Mouse (Mus musculus) limb, embryonic 13.5 days (tissue): ENCODE results near the gene Apod. TPM values are rescaled to one million over a fixed set of nuclear protein-coding genes. Genes with fewer than 3 reads are reported as not detected.

Experiments
- ATAC-seq: fragments of 200-750 bp; cut with Nextera tagmentation; 2 replicates; pipeline ENCODE4 v1.8.0; 2017; ENCODE audit warnings: low read depth, moderate number of reproducible peaks, moderate TSS enrichment; ENCODE audit not compliant: low FRiP score
- H3K27ac ChIP-seq: fragments of 300-500 bp; sonication (generic); 2 replicates; pipeline ENCODE4 v1.5.1; 2015; ENCODE audit warnings: inconsistent platforms, mild to moderate bottlenecking, moderate library complexity
- H3K27me3 ChIP-seq: fragments of 300-500 bp; sonication (generic); 2 replicates; pipeline ENCODE4 v1.6.1; 2015; ENCODE audit warnings: mild to moderate bottlenecking, inconsistent platforms
- H3K36me3 ChIP-seq: fragments of 300-500 bp; sonication (generic); 2 replicates; pipeline ENCODE4 v1.6.1; 2015; ENCODE audit warnings: inconsistent platforms, mild to moderate bottlenecking, moderate library complexity
- H3K4me1 ChIP-seq: fragments of 300-500 bp; sonication (generic); 2 replicates; pipeline ENCODE4 v1.6.1; 2015; ENCODE audit warnings: inconsistent platforms
- H3K4me2 ChIP-seq: fragments of 300-500 bp; sonication (generic); replicated peaks from 2 replicates; pipeline ENCODE4 v1.6.1; 2015; ENCODE audit warnings: inconsistent platforms, mild to moderate bottlenecking, moderate library complexity
- H3K4me3 ChIP-seq: fragments of 300-500 bp; sonication (generic); 2 replicates; pipeline ENCODE4 v1.5.1; 2015; ENCODE audit warnings: moderate library complexity, mild to moderate bottlenecking, inconsistent platforms
- H3K9ac ChIP-seq: fragments of 300-500 bp; sonication (generic); 2 replicates; pipeline ENCODE4 v1.6.1; 2015; ENCODE audit warnings: mild to moderate bottlenecking, inconsistent platforms
- H3K9me3 ChIP-seq: fragments of 300-500 bp; sonication (generic); 2 replicates; pipeline ENCODE4 v1.6.1; 2016; ENCODE audit warnings: inconsistent platforms
- WGBS: fragments of 180-500 bp; shearing (Covaris S2); methylation state at CpG from one replicate; pipeline ENCODE4 v1.1.7; 2015; 5-methylcytosine and 5-hydroxymethylcytosine counted together
- polyA plus RNA-seq: library from polyadenylated mRNA; unstranded; fragments of >200 nt; fragmentation: Nextera tagmentation; extraction: Ambion mirVana; gene quantifications from 2 replicates; pipeline ENCODE4 v1.2.1, GENCODE M21; 2015

Apod gene
- polyA plus RNA-seq = 34.7 and 36.0 TPM in 2 replicates

- 28% methylated on average over 9 of the region's 9 CpGs for WGBS
- H3K9me3 ChIP-seq = no peaks in the 10 kb centered on the region
- no peaks in the 10 kb centered on the region for H3K27me3 ChIP-seq
Measured at GRCm38 (mm10) chr16:31314497-31315233, at the start of gene Apod. TSS of gene Apod (minus strand) at chr16:31314808.

GRCm38 (mm10) chr16:31363685-31364436 is 49.3 kb upstream of the Apod start:
- no peak for ATAC-seq
- peaks cover 16% of the 10 kb centered on the region for H3K4me1 ChIP-seq
- 47% methylated on average over 11 of the region's 11 CpGs for WGBS
- H3K27me3 ChIP-seq = peaks cover 8% of the 10 kb centered on the region
- H3K4me2 ChIP-seq = no peak overlapping the region
- H3K4me3 ChIP-seq = no peak overlapping the region
- no peak overlapping the region for H3K27ac ChIP-seq
- no peaks in the 10 kb centered on the region for H3K9me3 ChIP-seq
- no peak overlapping the region for H3K9ac ChIP-seq
- H3K36me3 ChIP-seq = no peaks in the 10 kb centered on the region

More at GRCm38 (mm10) chr16:31314497-31315233, at the start of gene Apod:
- H3K36me3 ChIP-seq = no peaks in the 10 kb centered on the region
- ATAC-seq = peak; percentile 48; the same call in 1 of the 2 replicates
- H3K4me2 ChIP-seq = peak within 1 kb of the TSS; percentile 41
- peaks cover 50% of the 10 kb centered on the region for H3K4me1 ChIP-seq
- peak within 1 kb of the TSS; percentile 75 for H3K27ac ChIP-seq
- H3K9ac ChIP-seq = 0 out of 2 replicates have a peak within 1 kb of the TSS, but pooled peaks have one; percentile 1
- H3K4me3 ChIP-seq = peak within 1 kb of the TSS; percentile 11; the same call in 1 of the 2 replicates

GRCm38 (mm10) chr16:31359542-31359941 is 44.9 kb upstream of the Apod start:
- H3K4me3 ChIP-seq = no peak overlapping the region
- WGBS = 56% methylated on average over 5 of the region's 5 CpGs
- no peaks in the 10 kb centered on the region for H3K36me3 ChIP-seq
- H3K27ac ChIP-seq = no peak overlapping the region
- H3K4me2 ChIP-seq = no peak overlapping the region
- peaks cover 14% of the 10 kb centered on the region for H3K4me1 ChIP-seq
- H3K9ac ChIP-seq = no peak overlapping the region
- no peak for ATAC-seq
- H3K9me3 ChIP-seq = no peaks in the 10 kb centered on the region
- peaks cover 23% of the 10 kb centered on the region for H3K27me3 ChIP-seq

- H3K4me2 ChIP-seq = no peak overlapping the region
- no peak for ATAC-seq
- H3K4me1 ChIP-seq = peaks cover 9% of the 10 kb centered on the region
- WGBS = 35% methylated on average over 9 of the region's 9 CpGs
- H3K27me3 ChIP-seq = peaks cover 23% of the 10 kb centered on the region
- H3K36me3 ChIP-seq = no peaks in the 10 kb centered on the region
- H3K9me3 ChIP-seq = no peaks in the 10 kb centered on the region
- H3K27ac ChIP-seq = no peak overlapping the region
- no peak overlapping the region for H3K9ac ChIP-seq
- H3K4me3 ChIP-seq = no peak overlapping the region
Measured at GRCm38 (mm10) chr16:31358991-31359390, 44.4 kb upstream of the Apod start.

GRCm38 (mm10) chr16:31358576-31358975 is 44.0 kb upstream of the Apod start:
- WGBS = 49% methylated on average over 15 of the region's 15 CpGs
- H3K4me3 ChIP-seq = no peak overlapping the region
- H3K4me1 ChIP-seq = peaks cover 5% of the 10 kb centered on the region
- peaks cover 23% of the 10 kb centered on the region for H3K27me3 ChIP-seq
- no peak overlapping the region for H3K4me2 ChIP-seq
- no peak overlapping the region for H3K27ac ChIP-seq
- ATAC-seq = no peak
- H3K9ac ChIP-seq = no peak overlapping the region
- H3K9me3 ChIP-seq = no peaks in the 10 kb centered on the region
- no peaks in the 10 kb centered on the region for H3K36me3 ChIP-seq

GRCm38 (mm10) chr16:31355882-31356281 is 41.3 kb upstream of the Apod start:
- no peak overlapping the region for H3K27ac ChIP-seq
- no peak overlapping the region for H3K4me2 ChIP-seq
- H3K4me3 ChIP-seq = no peak overlapping the region
- H3K27me3 ChIP-seq = peaks cover 23% of the 10 kb centered on the region
- H3K36me3 ChIP-seq = no peaks in the 10 kb centered on the region
- no peaks in the 10 kb centered on the region for H3K4me1 ChIP-seq
- H3K9ac ChIP-seq = no peak overlapping the region
- ATAC-seq = no peak
- 59% methylated on average over 6 of the region's 6 CpGs for WGBS
- no peaks in the 10 kb centered on the region for H3K9me3 ChIP-seq

GRCm38 (mm10) chr16:31354341-31355329 is 40.0 kb upstream of the Apod start:
- WGBS = 35% methylated on average over 17 of the region's 17 CpGs
- Histone ChIP-seq H3K4me2 (no peak overlapping the region), H3K9me3 (no peaks in the 10 kb centered on the region), H3K27ac (no peak overlapping the region), H3K9ac (no peak overlapping the region), H3K36me3 (no peaks in the 10 kb centered on the region), H3K27me3 (peaks cover 22% of the 10 kb centered on the region), H3K4me3 (no peak overlapping the region), H3K4me1 (no peaks in the 10 kb centered on the region)
- ATAC-seq = peak; percentile 32; the same call in 1 of the 2 replicates

GRCm38 (mm10) chr16:31352996-31353395 is 38.4 kb upstream of the Apod start:
- H3K4me3 ChIP-seq = no peak overlapping the region
- WGBS = 69% methylated on average over 4 of the region's 4 CpGs
- no peaks in the 10 kb centered on the region for H3K9me3 ChIP-seq
- H3K4me2 ChIP-seq = no peak overlapping the region
- H3K27ac ChIP-seq = no peak overlapping the region
- H3K9ac ChIP-seq = no peak overlapping the region
- no peaks in the 10 kb centered on the region for H3K4me1 ChIP-seq
- H3K36me3 ChIP-seq = no peaks in the 10 kb centered on the region
- ATAC-seq = no peak
- H3K27me3 ChIP-seq = peaks cover 11% of the 10 kb centered on the region; the same call in 1 of the 2 replicates

- no peak for ATAC-seq
- H3K9ac ChIP-seq = 0 out of 2 replicates have a peak overlapping the region, but pooled peaks have one; percentile 21
- peak overlapping the region; percentile 25 for H3K4me3 ChIP-seq
- H3K4me2 ChIP-seq = peak overlapping the region; percentile 52
- peaks cover 5% of the 10 kb centered on the region; the same call in 1 of the 2 replicates for H3K4me1 ChIP-seq
- no peaks in the 10 kb centered on the region for H3K27me3 ChIP-seq
- no peak overlapping the region for H3K27ac ChIP-seq
- H3K36me3 ChIP-seq = no peaks in the 10 kb centered on the region
- 8% methylated on average over 14 of the region's 14 CpGs for WGBS
- H3K9me3 ChIP-seq = no peaks in the 10 kb centered on the region
Measured at GRCm38 (mm10) chr16:31347581-31347980, 33.0 kb upstream of the Apod start.

- H3K27ac ChIP-seq = no peak overlapping the region
- ATAC-seq = no peak
Measured at GRCm38 (mm10) chr16:31342966-31343365, 28.4 kb upstream of the Apod start.

GRCm38 (mm10) chr16:31342556-31342955 is 27.9 kb upstream of the Apod start:
- Histone ChIP-seq H3K27me3 (no peaks in the 10 kb centered on the region), H3K4me2 (no peak overlapping the region), H3K9ac (no peak overlapping the region), H3K36me3 (no peaks in the 10 kb centered on the region), H3K4me3 (no peak overlapping the region), H3K9me3 (no peaks in the 10 kb centered on the region), H3K4me1 (peaks cover 13% of the 10 kb centered on the region), H3K27ac (no peak overlapping the region)
- no peak; the same call in 1 of the 2 replicates for ATAC-seq
- 21% methylated on average over 5 of the region's 5 CpGs for WGBS

More at GRCm38 (mm10) chr16:31342966-31343365, 28.4 kb upstream of the Apod start:
- Histone ChIP-seq H3K27me3 (no peaks in the 10 kb centered on the region), H3K4me1 (peaks cover 13% of the 10 kb centered on the region), H3K9me3 (no peaks in the 10 kb centered on the region), H3K9ac (no peak overlapping the region), H3K4me2 (no peak overlapping the region), H3K4me3 (no peak overlapping the region), H3K36me3 (no peaks in the 10 kb centered on the region)
- 24% methylated on average over 2 of the region's 2 CpGs for WGBS
